Mouse (Mus musculus) lung, postnatal 0 days (tissue): ENCODE measurements around the gene Tbc1d15. TPM values are rescaled to one million over a fixed set of nuclear protein-coding genes. Genes with fewer than 3 reads are reported as not detected.

ENCODE experiments used
- ATAC-seq: fragments of 200-750 bp; cut with Nextera tagmentation; 2 replicates; pipeline ENCODE4 v1.8.0; 2017; ENCODE audit warnings: moderate library complexity
- DNase-seq: peaks from one replicate; pipeline ENCODE4 v3.0.0-alpha.2; 2016; ENCODE audit warnings: low spot score
- H3K27ac ChIP-seq: fragments of 300-500 bp; sonication (generic); 2 replicates; pipeline ENCODE4 v1.5.1; 2014; ENCODE audit warnings: antibody characterized with exemption, mild to moderate bottlenecking, low read length, mixed read lengths
- H3K27me3 ChIP-seq: fragments of 300-500 bp; sonication (generic); replicated peaks from 2 replicates; pipeline ENCODE4 v1.6.1; 2014; ENCODE audit warnings: low read length, mixed read lengths; ENCODE audit not compliant: insufficient read depth
- H3K36me3 ChIP-seq: fragments of 300-500 bp; sonication (generic); 2 replicates; pipeline ENCODE4 v1.6.1; 2014; ENCODE audit warnings: low read length, mixed read lengths; ENCODE audit not compliant: insufficient read depth
- H3K4me1 ChIP-seq: fragments of 300-500 bp; sonication (generic); 2 replicates; pipeline ENCODE4 v1.6.1; 2014; ENCODE audit warnings: antibody characterized with exemption, low read depth, low read length, mixed read lengths; ENCODE audit not compliant: insufficient read depth
- H3K4me2 ChIP-seq: fragments of 300-500 bp; sonication (generic); replicated peaks from 2 replicates; pipeline ENCODE4 v1.6.1; 2014; ENCODE audit warnings: low read depth, mild to moderate bottlenecking, low read length, moderate library complexity, mixed read lengths
- H3K4me3 ChIP-seq: fragments of 300-500 bp; sonication (generic); 2 replicates; pipeline ENCODE4 v1.5.1; 2014; ENCODE audit warnings: low read depth, low read length
- H3K9ac ChIP-seq: fragments of 300-500 bp; sonication (generic); replicated peaks from 2 replicates; pipeline ENCODE4 v1.6.1; 2014; ENCODE audit warnings: low read depth, mild to moderate bottlenecking
- H3K9me3 ChIP-seq: fragments of 300-500 bp; sonication (generic); 2 replicates; pipeline ENCODE4 v1.6.1; 2016; ENCODE audit warnings: low read length, mixed read lengths
- CTCF ChIP-seq: IDR thresholded peaks from 2 replicates; pipeline ENCODE4 v1.5.1; 2016; ENCODE audit warnings: antibody characterized with exemption, mild to moderate bottlenecking
- EP300 ChIP-seq: IDR thresholded peaks from 2 replicates; pipeline ENCODE4 v1.6.1; 2016; ENCODE audit warnings: antibody characterized with exemption, mild to moderate bottlenecking, control low read depth
- WGBS: fragments of 180-500 bp; shearing (Covaris S2); extraction: QIAGEN DNeasy Blood & Tissue Kit; methylation state at CpG from one replicate; pipeline ENCODE4 v1.1.7; 2014; 5-methylcytosine and 5-hydroxymethylcytosine counted together
- polyA plus RNA-seq: library from polyadenylated mRNA; unstranded; fragments of >200 nt; fragmentation: Nextera tagmentation; extraction: Ambion mirVana; gene quantifications from 2 replicates; pipeline ENCODE4 v1.2.1, GENCODE M21; 2015

The Tbc1d15 gene
- polyA plus RNA-seq, 1 experiment from 2014 or later: 47.9 TPM

- TF ChIP-seq CTCF: no peak
- TF ChIP-seq EP300: no peak
- Histone ChIP-seq H3K4me1 (no peaks in the 10 kb centered on the region), H3K36me3 (peaks cover 29% of the 10 kb centered on the region), H3K4me2 (no peak overlapping the region), H3K4me3 (no peak overlapping the region), H3K9me3 (no peaks in the 10 kb centered on the region), H3K27ac (no peak overlapping the region), H3K27me3 (no peaks in the 10 kb centered on the region), H3K9ac (no peak overlapping the region)
- DNase-seq: no peak
- 96% methylated on average over 7 of the region's 7 CpGs for WGBS
- no peak for ATAC-seq
Measured at GRCm38 (mm10) chr10:115293946-115294345, 42.7 kb upstream of the Tbc1d15 start.

- no peak overlapping the region for H3K27ac ChIP-seq
- WGBS: 93% methylated on average over 9 of the region's 9 CpGs
- H3K4me1 ChIP-seq: no peaks in the 10 kb centered on the region
- DNase-seq: no peak
- no peaks in the 10 kb centered on the region for H3K27me3 ChIP-seq
- TF ChIP-seq CTCF: no peak
- H3K9ac ChIP-seq: no peak overlapping the region
- H3K36me3 ChIP-seq: peaks cover 38% of the 10 kb centered on the region
- no peaks in the 10 kb centered on the region for H3K9me3 ChIP-seq
- no peak for ATAC-seq
- no peak overlapping the region for H3K4me2 ChIP-seq
- no peak overlapping the region for H3K4me3 ChIP-seq
Measured at GRCm38 (mm10) chr10:115290671-115291070, 39.4 kb upstream of the Tbc1d15 start.

GRCm38 (mm10) chr10:115288856-115289255 lies 37.6 kb upstream of the Tbc1d15 start:
- H3K9ac ChIP-seq: no peak overlapping the region
- DNase-seq (no peak), ATAC-seq (no peak)
- 84% methylated on average over 8 of the region's 8 CpGs for WGBS
- H3K4me2 ChIP-seq: no peak overlapping the region
- H3K4me1 ChIP-seq: no peaks in the 10 kb centered on the region
- peaks cover 29% of the 10 kb centered on the region for H3K36me3 ChIP-seq
- H3K4me3 ChIP-seq: no peak overlapping the region
- no peaks in the 10 kb centered on the region for H3K27me3 ChIP-seq
- no peak for TF ChIP-seq CTCF
- no peak for TF ChIP-seq EP300
- H3K9me3 ChIP-seq: no peaks in the 10 kb centered on the region
- no peak overlapping the region for H3K27ac ChIP-seq

- Histone ChIP-seq H3K27me3 (no peaks in the 10 kb centered on the region), H3K4me3 (no peak overlapping the region), H3K36me3 (peaks cover 8% of the 10 kb centered on the region; the same call in 1 of the 2 replicates), H3K27ac (no peak overlapping the region), H3K9me3 (no peaks in the 10 kb centered on the region), H3K4me1 (no peaks in the 10 kb centered on the region), H3K9ac (no peak overlapping the region), H3K4me2 (no peak overlapping the region)
- no peak for ATAC-seq
- DNase-seq: no peak
- TF ChIP-seq EP300 (no peak), CTCF (no peak)
- 34% methylated on average over 10 of the region's 10 CpGs for WGBS
Measured at GRCm38 (mm10) chr10:115284170-115284569, 32.9 kb upstream of the Tbc1d15 start.

- Histone ChIP-seq H3K27me3 (no peaks in the 10 kb centered on the region), H3K36me3 (no peaks in the 10 kb centered on the region; the same call in 1 of the 2 replicates), H3K4me2 (no peak overlapping the region), H3K4me1 (no peaks in the 10 kb centered on the region), H3K4me3 (no peak overlapping the region), H3K27ac (no peak overlapping the region), H3K9ac (no peak overlapping the region), H3K9me3 (no peaks in the 10 kb centered on the region)
- WGBS: 80% methylated on average over 10 of the region's 10 CpGs
- TF ChIP-seq CTCF: no peak
- TF ChIP-seq EP300: no peak
- DNase-seq: no peak
- ATAC-seq: no peak
Measured at GRCm38 (mm10) chr10:115281381-115281780, 30.1 kb upstream of the Tbc1d15 start.

GRCm38 (mm10) chr10:115271649-115272048 lies 20.4 kb upstream of the Tbc1d15 start:
- no peak for TF ChIP-seq EP300
- DNase-seq: no peak
- Histone ChIP-seq H3K4me1 (no peaks in the 10 kb centered on the region), H3K9ac (no peak overlapping the region), H3K4me2 (no peak overlapping the region), H3K9me3 (no peaks in the 10 kb centered on the region), H3K4me3 (no peak overlapping the region), H3K27me3 (no peaks in the 10 kb centered on the region), H3K36me3 (no peaks in the 10 kb centered on the region), H3K27ac (no peak overlapping the region)
- 54% methylated on average over 5 of the region's 5 CpGs for WGBS
- ATAC-seq: no peak
